Mouse (Mus musculus): ENCODE results near the gene Gm16223. TPM values are rescaled to one million over a fixed set of nuclear protein-coding genes. Genes with fewer than 3 reads are reported as not detected.

Gm16223 gene
- total RNA-seq, 1 experiment from 2014 or later = not detected

- no peak for ATAC-seq (replicated peaks in 1 of 2; ENCODE audit: insufficient read depth in 1 of 2, low FRiP score in 2 of 2, low TSS enrichment in 1 of 2, low read depth in 1 of 2, poor library complexity in 2 of 2, severe bottlenecking in 2 of 2)
Measured at GRCm38 (mm10) chr5:42198493-42198892, 130.7 kb downstream of the Gm16223 start.

GRCm38 (mm10) chr5:42207456-42208122 is 139.8 kb downstream of the Gm16223 start:
- no peak for ATAC-seq (replicated peaks in 1 of 2; ENCODE audit: insufficient read depth in 1 of 2, low FRiP score in 2 of 2, low TSS enrichment in 1 of 2, low read depth in 1 of 2, poor library complexity in 2 of 2, severe bottlenecking in 2 of 2)

- no peak for ATAC-seq (replicated peaks in 1 of 2; ENCODE audit: insufficient read depth in 1 of 2, low FRiP score in 2 of 2, low TSS enrichment in 1 of 2, low read depth in 1 of 2, poor library complexity in 2 of 2, severe bottlenecking in 2 of 2)
Measured at GRCm38 (mm10) chr5:42211554-42212338, 144.0 kb downstream of the Gm16223 start.

- no peak for ATAC-seq (replicated peaks in 1 of 2; ENCODE audit: insufficient read depth in 1 of 2, low FRiP score in 2 of 2, low TSS enrichment in 1 of 2, low read depth in 1 of 2, poor library complexity in 2 of 2, severe bottlenecking in 2 of 2)
Measured at GRCm38 (mm10) chr5:42212353-42212752, 144.6 kb downstream of the Gm16223 start.

GRCm38 (mm10) chr5:42224840-42225239 is 157.1 kb downstream of the Gm16223 start:
- ATAC-seq (replicated peaks in 1 of 2; ENCODE audit: insufficient read depth in 1 of 2, low FRiP score in 2 of 2, low TSS enrichment in 1 of 2, low read depth in 1 of 2, poor library complexity in 2 of 2, severe bottlenecking in 2 of 2) = no peak

GRCm38 (mm10) chr5:42228631-42229030 is 160.9 kb downstream of the Gm16223 start:
- ATAC-seq (replicated peaks in 1 of 2; ENCODE audit: insufficient read depth in 1 of 2, low FRiP score in 2 of 2, low TSS enrichment in 1 of 2, low read depth in 1 of 2, poor library complexity in 2 of 2, severe bottlenecking in 2 of 2) = no peak

- no peak for ATAC-seq (replicated peaks in 1 of 2; ENCODE audit: insufficient read depth in 1 of 2, low FRiP score in 2 of 2, low TSS enrichment in 1 of 2, low read depth in 1 of 2, poor library complexity in 2 of 2, severe bottlenecking in 2 of 2)
Measured at GRCm38 (mm10) chr5:42239291-42239690, 171.5 kb downstream of the Gm16223 start.

GRCm38 (mm10) chr5:42239806-42240205 is 172.0 kb downstream of the Gm16223 start:
- no peak for ATAC-seq (replicated peaks in 1 of 2; ENCODE audit: insufficient read depth in 1 of 2, low FRiP score in 2 of 2, low TSS enrichment in 1 of 2, low read depth in 1 of 2, poor library complexity in 2 of 2, severe bottlenecking in 2 of 2)

GRCm38 (mm10) chr5:42250376-42250775 is 182.6 kb downstream of the Gm16223 start:
- ATAC-seq (replicated peaks in 1 of 2; ENCODE audit: insufficient read depth in 1 of 2, low FRiP score in 2 of 2, low TSS enrichment in 1 of 2, low read depth in 1 of 2, poor library complexity in 2 of 2, severe bottlenecking in 2 of 2) = no peak

Other genes with a start within 250 kb of the Gm16223 start
- gene Bod1l, start 223.6 kb upstream of the Gm16223 start, total RNA-seq (2017) = 52.0 and 57.3 TPM in 2 replicates

All from hematopoietic stem cell, adult 5-6 weeks (primary cell).